Mouse (Mus musculus) neural tube, embryonic 14.5 days (tissue): Measurements from ENCODE around the gene Ppp4r4. TPM values are rescaled to one million over a fixed set of nuclear protein-coding genes. Genes with fewer than 3 reads are reported as not detected.
A peak's percentile ranks its signal among the peaks of the same experiment; 100 is the strongest.
"Not testable (repeated sequence)": the region's sequence is repeated elsewhere in the genome, so short reads cannot be mapped to it uniquely, and the experiment has no call there.

ENCODE experiments used
- ATAC-seq: fragments of 200-750 bp; cut with Nextera tagmentation; 2 replicates; pipeline ENCODE4 v1.8.0; 2017; ENCODE audit warnings: low read depth, mild to moderate bottlenecking, moderate TSS enrichment, moderate library complexity
- H3K27ac ChIP-seq: fragments of 300-500 bp; sonication (generic); 2 replicates; pipeline ENCODE4 v1.5.1; 2014; ENCODE audit warnings: low read depth, mild to moderate bottlenecking, control low read depth, low read length, moderate library complexity, mixed read lengths
- H3K27me3 ChIP-seq: fragments of 300-500 bp; sonication (generic); 2 replicates; pipeline ENCODE4 v1.6.1; 2014; ENCODE audit warnings: low read length; ENCODE audit not compliant: control insufficient read depth, insufficient read depth
- H3K36me3 ChIP-seq: fragments of 300-500 bp; sonication (generic); 2 replicates; pipeline ENCODE4 v1.6.1; 2014; ENCODE audit warnings: low read length, mixed read lengths; ENCODE audit not compliant: control insufficient read depth, insufficient read depth
- H3K4me1 ChIP-seq: fragments of 300-500 bp; sonication (generic); 2 replicates; pipeline ENCODE4 v1.6.1; 2014; ENCODE audit warnings: low read length; ENCODE audit not compliant: control insufficient read depth, insufficient read depth
- H3K4me2 ChIP-seq: fragments of 300-500 bp; sonication (generic); 2 replicates; pipeline ENCODE4 v1.6.1; 2014; ENCODE audit warnings: mild to moderate bottlenecking, low read depth, low read length, control low read depth
- H3K4me3 ChIP-seq: fragments of 300-500 bp; sonication (generic); 2 replicates; pipeline ENCODE4 v1.5.1; 2014; ENCODE audit warnings: low read depth, low read length, control low read depth, mixed read lengths
- H3K9ac ChIP-seq: fragments of 300-500 bp; sonication (generic); replicated peaks from 2 replicates; pipeline ENCODE4 v1.6.1; 2014; ENCODE audit warnings: low read depth, mild to moderate bottlenecking, control low read depth, low read length, mixed read lengths
- H3K9me3 ChIP-seq: fragments of 300-500 bp; sonication (generic); 2 replicates; pipeline ENCODE4 v1.6.1; 2016; ENCODE audit warnings: low read length; ENCODE audit not compliant: control insufficient read depth
- WGBS: fragments of 180-500 bp; shearing (Covaris S2); extraction: QIAGEN DNeasy Blood & Tissue Kit; methylation state at CpG from one replicate; pipeline ENCODE4 v1.1.7; 2014; 5-methylcytosine and 5-hydroxymethylcytosine counted together
- polyA plus RNA-seq: library from polyadenylated mRNA; unstranded; fragments of >200 nt; fragmentation: Nextera tagmentation; extraction: Ambion mirVana; gene quantifications from 2 replicates; pipeline ENCODE4 v1.2.1, GENCODE M21; 2014

Ppp4r4 gene
- polyA plus RNA-seq = 3.8 and 4.3 TPM in 2 replicates

GRCm38 (mm10) chr12:103532020-103532648, at the start of gene Ppp4r4:
Gene Ppp4r4, plus strand, starts transcription at chr12:103532283.
- H3K9ac ChIP-seq = peak within 1 kb of the TSS; percentile 81
- peak within 1 kb of the TSS; percentile 62 for H3K27ac ChIP-seq
- no peaks in the 10 kb centered on the region for H3K9me3 ChIP-seq
- H3K36me3 ChIP-seq = no peaks in the 10 kb centered on the region
- peak within 1 kb of the TSS; percentile 71 for H3K4me3 ChIP-seq
- H3K27me3 ChIP-seq = no peaks in the 10 kb centered on the region
- peak within 1 kb of the TSS; percentile 58 for H3K4me2 ChIP-seq
- H3K4me1 ChIP-seq = no peaks in the 10 kb centered on the region
- peak; percentile 97 for ATAC-seq
- under 1% methylated on average over 49 of the region's 74 CpGs for WGBS

- Histone ChIP-seq H3K9me3 (no peaks in the 10 kb centered on the region), H3K4me2 (no peak overlapping the region), H3K9ac (no peak overlapping the region), H3K36me3 (no peaks in the 10 kb centered on the region), H3K4me3 (no peak overlapping the region), H3K27me3 (no peaks in the 10 kb centered on the region), H3K4me1 (no peaks in the 10 kb centered on the region), H3K27ac (no peak overlapping the region)
- ATAC-seq = no peak
- WGBS = 87% methylated on average over 2 of the region's 2 CpGs
These were observed 49.3 kb upstream of the Ppp4r4 start for GRCm38 (mm10) chr12:103482781-103483180.

GRCm38 (mm10) chr12:103484200-103484972, 47.7 kb upstream of the Ppp4r4 start:
- H3K27me3 ChIP-seq, H3K4me1 ChIP-seq, H3K4me2 ChIP-seq, ATAC-seq, H3K27ac ChIP-seq, H3K9me3 ChIP-seq, H3K36me3 ChIP-seq, H3K9ac ChIP-seq, H3K4me3 ChIP-seq: not testable (repeated sequence)
- WGBS = 58% methylated on average over 9 of the region's 9 CpGs

GRCm38 (mm10) chr12:103486726-103487125, 45.4 kb upstream of the Ppp4r4 start:
- WGBS = 76% methylated on average over 1 of the region's 1 CpGs

GRCm38 (mm10) chr12:103487276-103487675, 44.8 kb upstream of the Ppp4r4 start:
- Histone ChIP-seq H3K9ac (no peak overlapping the region), H3K4me1 (no peaks in the 10 kb centered on the region), H3K27me3 (no peaks in the 10 kb centered on the region), H3K4me2 (no peak overlapping the region), H3K36me3 (no peaks in the 10 kb centered on the region), H3K4me3 (no peak overlapping the region), H3K27ac (no peak overlapping the region), H3K9me3 (no peaks in the 10 kb centered on the region)
- 73% methylated on average over 4 of the region's 4 CpGs for WGBS
- ATAC-seq = no peak

More at GRCm38 (mm10) chr12:103486726-103487125, 45.4 kb upstream of the Ppp4r4 start:
- no peak for ATAC-seq
- H3K4me1 ChIP-seq = no peaks in the 10 kb centered on the region
- H3K36me3 ChIP-seq = no peaks in the 10 kb centered on the region
- H3K4me3 ChIP-seq = no peak overlapping the region
- no peaks in the 10 kb centered on the region for H3K27me3 ChIP-seq
- H3K27ac ChIP-seq = no peak overlapping the region
- no peaks in the 10 kb centered on the region for H3K9me3 ChIP-seq
- H3K9ac ChIP-seq = no peak overlapping the region
- H3K4me2 ChIP-seq = no peak overlapping the region

- Histone ChIP-seq H3K4me1 (no peaks in the 10 kb centered on the region), H3K27ac (no peak overlapping the region), H3K9ac (no peak overlapping the region), H3K4me2 (no peak overlapping the region), H3K36me3 (no peaks in the 10 kb centered on the region), H3K4me3 (no peak overlapping the region), H3K27me3 (no peaks in the 10 kb centered on the region), H3K9me3 (no peaks in the 10 kb centered on the region)
- no peak for ATAC-seq
- WGBS = 67% methylated on average over 2 of the region's 2 CpGs
These were observed 44.3 kb upstream of the Ppp4r4 start for GRCm38 (mm10) chr12:103487750-103488149.

- H3K36me3 ChIP-seq = no peaks in the 10 kb centered on the region
- H3K27ac ChIP-seq = no peak overlapping the region
- WGBS = 79% methylated on average over 3 of the region's 3 CpGs
- no peak overlapping the region for H3K9ac ChIP-seq
- H3K4me2 ChIP-seq = no peak overlapping the region
- no peak overlapping the region for H3K4me3 ChIP-seq
- no peak for ATAC-seq
- H3K27me3 ChIP-seq = no peaks in the 10 kb centered on the region
- no peaks in the 10 kb centered on the region for H3K4me1 ChIP-seq
- H3K9me3 ChIP-seq = no peaks in the 10 kb centered on the region
These were observed 40.9 kb upstream of the Ppp4r4 start for GRCm38 (mm10) chr12:103491091-103491730.

GRCm38 (mm10) chr12:103492767-103493166, 39.3 kb upstream of the Ppp4r4 start:
- Histone ChIP-seq H3K4me3 (no peak overlapping the region), H3K4me1 (no peaks in the 10 kb centered on the region), H3K4me2 (no peak overlapping the region), H3K9ac (no peak overlapping the region), H3K9me3 (no peaks in the 10 kb centered on the region), H3K27ac (no peak overlapping the region), H3K27me3 (no peaks in the 10 kb centered on the region), H3K36me3 (no peaks in the 10 kb centered on the region)
- 39% methylated on average over 5 of the region's 5 CpGs for WGBS
- ATAC-seq = no peak

- H3K27me3 ChIP-seq = no peaks in the 10 kb centered on the region
These were observed 37.6 kb upstream of the Ppp4r4 start for GRCm38 (mm10) chr12:103494486-103494885.

More at GRCm38 (mm10) chr12:103494486-103494885, 37.6 kb upstream of the Ppp4r4 start:
- Histone ChIP-seq H3K4me1 (no peaks in the 10 kb centered on the region), H3K4me3 (no peak overlapping the region), H3K36me3 (no peaks in the 10 kb centered on the region), H3K9me3 (no peaks in the 10 kb centered on the region), H3K27ac (no peak overlapping the region), H3K9ac (no peak overlapping the region), H3K4me2 (no peak overlapping the region)
- 25% methylated on average over 6 of the region's 6 CpGs for WGBS
- ATAC-seq = no peak
